In the genomic region with DNA sequence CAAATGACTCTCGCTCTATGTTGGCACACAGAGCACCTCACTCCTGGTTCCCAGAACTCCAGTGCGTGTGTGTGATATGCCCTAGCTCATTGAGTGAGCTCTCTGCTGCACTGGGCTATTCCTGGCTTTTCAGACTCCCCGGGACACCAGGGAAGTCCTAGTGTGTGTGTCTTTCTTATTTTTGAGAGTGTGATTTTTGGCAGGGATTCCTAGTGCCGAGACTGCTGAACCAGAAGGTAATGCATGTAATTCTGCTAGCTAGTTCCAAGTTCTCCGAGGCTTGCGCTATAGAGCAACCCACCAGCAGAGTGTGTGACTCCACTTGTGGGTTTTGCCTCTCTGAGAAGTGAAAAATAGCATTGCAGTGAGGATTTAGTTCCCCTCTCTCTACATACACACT, we compare ENCODE assay signal across 23 mouse cellular contexts.
DNase-seq lines count a peak whose midpoint lies in the region; ATAC-seq and TF ChIP-seq lines count a peak whose summit lies in the region.
"Had no signal": no experiment of that assay in that cellular context is flagged by ENCODE, and none has a peak within 500 bp of the region (broad histone marks: within the 10 kb centered on the region; RNA-seq: fewer than 3 reads in every experiment).

No protein-coding gene starts in this region.

- no peak for ATAC-seq in heart, embryonic 14.5 days (ENCODE audit: insufficient number of reproducible peaks, insufficient read depth, low FRiP score, low read depth)
- ATAC-seq in CD4-positive, CD25-positive, alpha-beta regulatory T cell, adult 4 months, result no peak
- ATAC-seq in midbrain, postnatal 0 days (ENCODE audit: low FRiP score), result no peak
- ATAC-seq: forebrain, embryonic 14.5 days had no signal

- no peak overlapping the region for H3K4me3 ChIP-seq in heart, embryonic 14.5 days (ENCODE audit: control insufficient read depth in 1 of 2, insufficient read depth in 1 of 2, low read depth in 1 of 2, low read length in 2 of 2)
- H3K4me3 ChIP-seq in midbrain, postnatal 0 days (ENCODE audit: low read depth, low read length), result no peak overlapping the region
- H3K4me3 ChIP-seq: embryonic facial prominence, embryonic 12.5 days; erythroblast, embryonic 14.5 days; heart, adult 2 months; limb, embryonic 13.5 days; lung, embryonic 15.5 days; neural tube, embryonic 12.5 days had no signal

- no peaks in the 10 kb centered on the region for H3K27me3 ChIP-seq in heart, embryonic 14.5 days (ENCODE audit: control insufficient read depth, insufficient read depth, low read length)
- no peaks in the 10 kb centered on the region for H3K27me3 ChIP-seq in midbrain, postnatal 0 days (ENCODE audit: insufficient read depth, low read length)
- H3K27me3 ChIP-seq: limb, embryonic 13.5 days; lung, embryonic 15.5 days; neural tube, embryonic 12.5 days had no signal

- no peak for TF ChIP-seq CTCF in midbrain, postnatal 0 days (IDR thresholded peaks at IDR 0.05)

- H3K36me3 ChIP-seq in heart, embryonic 14.5 days (ENCODE audit: control insufficient read depth, insufficient read depth, low read length), result no peaks in the 10 kb centered on the region
- no peaks in the 10 kb centered on the region for H3K36me3 ChIP-seq in midbrain, postnatal 0 days (ENCODE audit: insufficient read depth, low read length)
- H3K36me3 ChIP-seq: embryonic facial prominence, embryonic 12.5 days; limb, embryonic 13.5 days; lung, embryonic 15.5 days; neural tube, embryonic 12.5 days had no signal

- H3K27ac ChIP-seq in heart, embryonic 14.5 days (replicated peaks in 1 of 2; ENCODE audit: control insufficient read depth in 1 of 2, insufficient read depth in 1 of 2, low read depth in 2 of 2, low read length in 2 of 2), result peak overlapping the region in 1 of 2 experiments; percentile 29; a peak in 1 of 4 replicates
- no peak overlapping the region for H3K27ac ChIP-seq in midbrain, postnatal 0 days (ENCODE audit: low read depth, low read length)
- H3K27ac ChIP-seq: embryonic facial prominence, embryonic 12.5 days; heart, adult 2 months; hindbrain, embryonic 14.5 days; limb, embryonic 13.5 days; liver, embryonic 14.5 days; lung, embryonic 15.5 days; neural tube, embryonic 12.5 days had no signal

- WGBS in heart, embryonic 14.5 days, result 51% methylated on average over 6 of the region's 6 CpGs
- WGBS in midbrain, postnatal 0 days, result 79% methylated on average over 6 of the region's 6 CpGs

- 0 out of 2 replicates have a peak overlapping the region, but pooled peaks have one; percentile 7 for H3K4me2 ChIP-seq in heart, embryonic 14.5 days (ENCODE audit: low read length)
- H3K4me2 ChIP-seq in midbrain, postnatal 0 days (ENCODE audit: low read depth, low read length, poor library complexity, severe bottlenecking), result no peak overlapping the region
- H3K4me2 ChIP-seq: embryonic facial prominence, embryonic 12.5 days; hindbrain, embryonic 14.5 days; limb, embryonic 13.5 days; lung, embryonic 15.5 days; neural tube, embryonic 12.5 days had no signal

- H3K9me3 ChIP-seq in heart, embryonic 14.5 days (ENCODE audit: control insufficient read depth, low read length), result no peaks in the 10 kb centered on the region
- H3K9me3 ChIP-seq in midbrain, postnatal 0 days (ENCODE audit: low read length), result no peaks in the 10 kb centered on the region
- H3K9me3 ChIP-seq: embryonic facial prominence, embryonic 12.5 days; limb, embryonic 13.5 days; lung, embryonic 15.5 days; neural tube, embryonic 12.5 days had no signal

- peaks cover 9 to 15% of the 10 kb centered on the region in 2 experiments for H3K4me1 ChIP-seq in heart, embryonic 14.5 days (ENCODE audit: control insufficient read depth in 2 of 2, insufficient read depth in 2 of 2, low read length in 2 of 2)
- H3K4me1 ChIP-seq in midbrain, postnatal 0 days (ENCODE audit: insufficient read depth, low read length), result peaks cover 5% of the 10 kb centered on the region; the same call in 1 of the 2 replicates
- H3K4me1 ChIP-seq: embryonic facial prominence, embryonic 12.5 days had no signal

- H3K9ac ChIP-seq in heart, embryonic 14.5 days (ENCODE audit: low read length), result no peak overlapping the region
- no peak overlapping the region for H3K9ac ChIP-seq in midbrain, postnatal 0 days (replicated peaks; ENCODE audit: low read length, poor library complexity, severe bottlenecking)
- H3K9ac ChIP-seq: embryonic facial prominence, embryonic 12.5 days; hindbrain, embryonic 14.5 days; limb, embryonic 13.5 days; liver, embryonic 14.5 days; lung, embryonic 15.5 days; neural tube, embryonic 12.5 days had no signal

- DNase-seq in heart, adult 9 months (ENCODE audit: low spot score in 2 of 2), result no peak
- DNase-seq in brain, adult 2 months (ENCODE audit: low read depth, low spot score), result peak; percentile 77
- peak; percentile 51 to 53 for DNase-seq in frontal cortex, adult 2 months (ENCODE audit: extremely low spot score in 1 of 2, low spot score in 1 of 2)
- DNase-seq in right cerebral cortex, adult 2 months (ENCODE audit: low spot score in 2 of 2), result peak; percentile 21 to 27
- DNase-seq in midbrain, postnatal 0 days (ENCODE audit: low spot score), result no peak
- DNase-seq: adrenal gland, adult 2 months; cerebellum, adult 9-11 months; gastrocnemius, postnatal 14 days; heart, adult 2 months; kidney, adult 8-10 months; kidney, postnatal 25 days; lung, postnatal 4 days; thymus, postnatal 36 days had no signal

Comparison
In these comparisons a context has a peak if more than half of its experiments do, and no peak if none do; other contexts are left out.
1. DNase-seq: peak in brain, adult 2 months (single experiment), frontal cortex, adult 2 months (2 of 2) and right cerebral cortex, adult 2 months (2 of 2); none in heart, adult 9 months (0 of 2) and midbrain, postnatal 0 days (single experiment).